Mouse (Mus musculus) liver, embryonic 12.5 days (tissue): ENCODE results near the gene Cul7. TPM values are rescaled to one million over a fixed set of nuclear protein-coding genes. Genes with fewer than 3 reads are reported as not detected.

ENCODE experiments used
- ATAC-seq: fragments of 200-750 bp; cut with Nextera tagmentation; 2 replicates; pipeline ENCODE4 v1.8.0; 2017; ENCODE audit warnings: moderate number of reproducible peaks, mild to moderate bottlenecking, moderate library complexity
- H3K27ac ChIP-seq: fragments of 300-500 bp; sonication (generic); 2 replicates; pipeline ENCODE4 v1.5.1; 2016; ENCODE audit warnings: mild to moderate bottlenecking
- H3K27me3 ChIP-seq: fragments of 300-500 bp; sonication (generic); replicated peaks from 2 replicates; pipeline ENCODE4 v1.6.1; 2016; ENCODE audit warnings: mild to moderate bottlenecking, moderate library complexity
- H3K36me3 ChIP-seq: fragments of 300-500 bp; sonication (generic); 2 replicates; pipeline ENCODE4 v1.6.1; 2016; ENCODE audit warnings: mild to moderate bottlenecking, moderate library complexity
- H3K4me1 ChIP-seq: fragments of 300-500 bp; sonication (generic); 2 replicates; pipeline ENCODE4 v1.6.1; 2016
- H3K4me2 ChIP-seq: fragments of 300-500 bp; sonication (generic); 2 replicates; pipeline ENCODE4 v1.6.1; 2016; ENCODE audit warnings: mild to moderate bottlenecking, moderate library complexity
- H3K4me3 ChIP-seq: fragments of 300-500 bp; sonication (generic); 2 replicates; pipeline ENCODE4 v1.5.1; 2016; ENCODE audit warnings: mild to moderate bottlenecking, moderate library complexity
- H3K9ac ChIP-seq: fragments of 300-500 bp; sonication (generic); 2 replicates; pipeline ENCODE4 v1.6.1; 2016; ENCODE audit warnings: mild to moderate bottlenecking, moderate library complexity
- H3K9me3 ChIP-seq: fragments of 300-500 bp; sonication (generic); replicated peaks from 2 replicates; pipeline ENCODE4 v1.6.1; 2016; ENCODE audit warnings: mild to moderate bottlenecking, moderate library complexity
- whole genome bisulfite sequencing: fragments of 180-500 bp; shearing (Covaris S2); methylation state at CpG from one replicate; pipeline ENCODE4 v1.1.7; 2016; ENCODE audit not compliant: insufficient replicate concordance; 5-methylcytosine and 5-hydroxymethylcytosine counted together
- polyA plus RNA-seq: library from polyadenylated mRNA; unstranded; fragments of >200 nt; fragmentation: Nextera tagmentation; extraction: Ambion mirVana; gene quantifications from 2 replicates; pipeline ENCODE4 v1.2.1, GENCODE M21; 2016

The Cul7 gene
- polyA plus RNA-seq, 1 experiment from 2014 or later = 18.3 TPM

GRCm38 (mm10) chr17:46678911-46679310 is 28.8 kb downstream of the Cul7 start:
- Histone ChIP-seq H3K27ac (peak overlapping the region; percentile 90), H3K4me2 (peak overlapping the region; percentile 85), H3K9ac (peak overlapping the region; percentile 85), H3K36me3 (peaks cover 59% of the 10 kb centered on the region), H3K4me1 (peaks cover 48% of the 10 kb centered on the region), H3K4me3 (peak overlapping the region; percentile 81), H3K27me3 (no peaks in the 10 kb centered on the region), H3K9me3 (no peaks in the 10 kb centered on the region)
- no peak for ATAC-seq
- WGBS = 68% methylated on average over 9 of the region's 9 CpGs

GRCm38 (mm10) chr17:46679843-46680759 is 30.0 kb downstream of the Cul7 start:
- Histone ChIP-seq H3K4me2 (peak overlapping the region; percentile 85), H3K4me1 (peaks cover 39% of the 10 kb centered on the region), H3K9ac (peak overlapping the region; percentile 85), H3K27me3 (no peaks in the 10 kb centered on the region), H3K9me3 (no peaks in the 10 kb centered on the region), H3K27ac (peak overlapping the region; percentile 90), H3K36me3 (peaks cover 64% of the 10 kb centered on the region), H3K4me3 (peak overlapping the region; percentile 81)
- WGBS = under 1% methylated on average over 34 of the region's 34 CpGs
- ATAC-seq = peak; percentile 1; the same call in 1 of the 2 replicates

GRCm38 (mm10) chr17:46680760-46681373 is 30.7 kb downstream of the Cul7 start, which contains the start of gene Klhdc3:
Gene Klhdc3 (minus strand): TSS chr17:46680914.
- peak; percentile 97 for ATAC-seq
- Histone ChIP-seq H3K9ac (peak within 1 kb of the TSS; percentile 85), H3K9me3 (no peaks in the 10 kb centered on the region), H3K4me1 (peaks cover 36% of the 10 kb centered on the region), H3K27me3 (no peaks in the 10 kb centered on the region), H3K27ac (peak within 1 kb of the TSS; percentile 90), H3K4me2 (peak within 1 kb of the TSS; percentile 85), H3K4me3 (peak within 1 kb of the TSS; percentile 81), H3K36me3 (peaks cover 64% of the 10 kb centered on the region)
- under 1% methylated on average over 49 of the region's 49 CpGs for WGBS

GRCm38 (mm10) chr17:46681466-46682118 is 31.5 kb downstream of the Cul7 start:
- Histone ChIP-seq H3K4me1 (peaks cover 36% of the 10 kb centered on the region), H3K4me2 (peak overlapping the region; percentile 85), H3K27me3 (no peaks in the 10 kb centered on the region), H3K36me3 (peaks cover 64% of the 10 kb centered on the region), H3K9me3 (no peaks in the 10 kb centered on the region), H3K4me3 (peak overlapping the region; percentile 81), H3K27ac (peak overlapping the region; percentile 63), H3K9ac (peak overlapping the region; percentile 73)
- WGBS = 25% methylated on average over 12 of the region's 12 CpGs
- no peak for ATAC-seq

DNA sequence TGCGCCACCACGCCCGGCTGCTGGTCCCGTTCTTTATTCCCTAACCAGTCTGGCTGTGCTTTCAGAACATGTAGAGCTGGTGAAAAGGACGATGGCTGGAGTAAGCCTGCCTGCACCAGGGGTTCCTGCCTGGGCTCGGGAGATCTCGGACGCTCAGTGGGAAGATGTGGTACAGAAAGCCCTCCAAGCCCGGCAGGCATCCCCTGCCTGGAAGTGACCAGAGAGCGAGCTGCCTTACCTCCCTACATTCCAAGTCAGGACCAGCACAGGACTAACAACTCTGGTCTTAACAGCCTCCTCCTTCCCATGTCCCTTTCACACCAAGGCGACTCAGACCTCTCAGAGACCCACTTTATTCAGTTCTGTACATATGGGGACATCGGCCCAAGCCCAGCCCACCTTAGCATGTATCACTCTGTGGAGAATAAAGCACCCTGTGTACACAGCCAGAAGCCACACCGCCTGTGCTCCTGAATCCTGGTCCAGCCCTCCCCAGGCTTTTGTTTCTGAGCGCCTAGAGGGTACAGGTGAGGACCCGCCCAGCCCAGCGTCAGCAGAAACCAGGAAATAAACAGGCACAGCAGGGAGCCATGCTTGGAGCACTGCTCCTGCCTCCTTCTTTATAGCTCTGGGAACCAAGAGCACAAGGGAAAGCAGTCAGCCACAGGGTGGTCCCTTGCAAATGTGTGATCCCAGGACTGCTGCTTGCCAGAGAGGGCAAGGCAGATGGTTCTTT is 32.7 kb downstream of the Cul7 start:
- no peak overlapping the region for H3K4me2 ChIP-seq
- H3K27me3 ChIP-seq = no peaks in the 10 kb centered on the region
- H3K36me3 ChIP-seq = peaks cover 64% of the 10 kb centered on the region
- H3K9me3 ChIP-seq = no peaks in the 10 kb centered on the region
- H3K9ac ChIP-seq = no peak overlapping the region
- no peak for ATAC-seq
- 87% methylated on average over 16 of the region's 16 CpGs for WGBS
- H3K4me3 ChIP-seq = no peak overlapping the region
- peaks cover 36% of the 10 kb centered on the region for H3K4me1 ChIP-seq
- H3K27ac ChIP-seq = no peak overlapping the region

DNA sequence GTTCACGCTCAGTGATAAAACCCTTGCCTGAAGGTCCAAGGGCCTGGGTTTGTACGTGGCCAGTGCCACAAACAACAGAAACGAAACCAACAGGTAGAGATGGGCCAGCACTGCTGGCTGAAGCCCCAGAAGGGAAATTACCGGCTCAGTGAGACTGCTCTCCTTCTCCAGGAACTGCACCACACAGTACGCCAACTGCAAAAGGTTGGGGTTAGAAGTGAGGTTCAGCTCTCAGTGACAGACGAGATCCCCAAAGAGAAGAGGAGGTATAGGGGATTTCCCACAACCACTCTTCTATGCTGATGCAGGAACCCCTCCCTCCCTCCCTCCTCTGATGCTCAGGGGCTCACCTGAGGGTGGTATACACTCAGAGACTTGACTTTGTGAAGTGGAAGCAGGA is 35.8 kb downstream of the Cul7 start:
- 79% methylated on average over 6 of the region's 6 CpGs for WGBS
- H3K27ac ChIP-seq = no peak overlapping the region
- H3K4me3 ChIP-seq = no peak overlapping the region
- peaks cover 69% of the 10 kb centered on the region for H3K36me3 ChIP-seq
- H3K4me2 ChIP-seq = no peak overlapping the region
- H3K27me3 ChIP-seq = no peaks in the 10 kb centered on the region
- ATAC-seq = no peak
- H3K9ac ChIP-seq = no peak overlapping the region
- H3K4me1 ChIP-seq = peaks cover 17% of the 10 kb centered on the region
- H3K9me3 ChIP-seq = no peaks in the 10 kb centered on the region

GRCm38 (mm10) chr17:46690665-46691064 is 40.5 kb downstream of the Cul7 start:
- Histone ChIP-seq H3K9ac (no peak overlapping the region), H3K4me1 (peaks cover 12% of the 10 kb centered on the region), H3K9me3 (no peaks in the 10 kb centered on the region), H3K27ac (peak overlapping the region; percentile 39; the same call in 1 of the 2 replicates), H3K4me2 (peak overlapping the region; percentile 39), H3K4me3 (no peak overlapping the region), H3K27me3 (no peaks in the 10 kb centered on the region), H3K36me3 (peaks cover 49% of the 10 kb centered on the region)
- ATAC-seq = peak; percentile 83
- 34% methylated on average over 12 of the region's 12 CpGs for WGBS

- no peak overlapping the region for H3K9ac ChIP-seq
- H3K4me1 ChIP-seq = peaks cover 12% of the 10 kb centered on the region
- 76% methylated on average over 2 of the region's 2 CpGs for WGBS
- peak overlapping the region; percentile 39; the same call in 1 of the 2 replicates for H3K4me2 ChIP-seq
- peaks cover 42% of the 10 kb centered on the region for H3K36me3 ChIP-seq
- H3K27me3 ChIP-seq = no peaks in the 10 kb centered on the region
- ATAC-seq = no peak
- peak overlapping the region; percentile 39; the same call in 1 of the 2 replicates for H3K27ac ChIP-seq
- no peaks in the 10 kb centered on the region for H3K9me3 ChIP-seq
- H3K4me3 ChIP-seq = no peak overlapping the region
These were observed 41.3 kb downstream of the Cul7 start for GRCm38 (mm10) chr17:46691390-46691789.

- Histone ChIP-seq H3K27me3 (no peaks in the 10 kb centered on the region), H3K9ac (no peak overlapping the region), H3K4me3 (no peak overlapping the region), H3K27ac (no peak overlapping the region), H3K9me3 (no peaks in the 10 kb centered on the region), H3K4me1 (peaks cover 19% of the 10 kb centered on the region), H3K36me3 (peaks cover 34% of the 10 kb centered on the region), H3K4me2 (no peak overlapping the region)
- WGBS = 85% methylated on average over 1 of the region's 1 CpGs
- ATAC-seq = no peak
These were observed 44.5 kb downstream of the Cul7 start for GRCm38 (mm10) chr17:46694517-46695063.

DNA sequence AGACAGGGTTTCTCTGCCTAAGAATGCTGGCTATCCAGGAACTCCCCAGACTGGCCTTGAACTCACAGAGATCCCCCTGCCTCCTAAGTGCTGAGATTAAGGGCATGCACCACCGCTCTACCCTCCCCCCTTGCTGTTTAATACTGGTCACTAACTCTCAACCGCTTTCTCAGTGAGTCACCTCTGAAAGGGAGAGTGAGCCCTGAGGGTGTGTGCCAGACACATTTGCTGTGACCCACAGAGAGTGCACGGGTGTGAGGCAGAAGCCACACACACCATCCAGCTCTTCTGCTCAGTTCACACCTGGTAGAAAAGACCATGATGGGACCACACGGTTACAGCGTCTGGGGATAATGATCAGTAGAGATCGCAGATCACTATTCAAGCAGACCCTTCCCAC is 48.4 kb downstream of the Cul7 start:
- WGBS = 85% methylated on average over 6 of the region's 6 CpGs
- ATAC-seq = no peak
- Histone ChIP-seq H3K27me3 (no peaks in the 10 kb centered on the region), H3K9me3 (no peaks in the 10 kb centered on the region), H3K27ac (no peak overlapping the region), H3K4me3 (no peak overlapping the region), H3K36me3 (peaks cover 34% of the 10 kb centered on the region), H3K9ac (no peak overlapping the region), H3K4me1 (peaks cover 42% of the 10 kb centered on the region), H3K4me2 (no peak overlapping the region)

DNA sequence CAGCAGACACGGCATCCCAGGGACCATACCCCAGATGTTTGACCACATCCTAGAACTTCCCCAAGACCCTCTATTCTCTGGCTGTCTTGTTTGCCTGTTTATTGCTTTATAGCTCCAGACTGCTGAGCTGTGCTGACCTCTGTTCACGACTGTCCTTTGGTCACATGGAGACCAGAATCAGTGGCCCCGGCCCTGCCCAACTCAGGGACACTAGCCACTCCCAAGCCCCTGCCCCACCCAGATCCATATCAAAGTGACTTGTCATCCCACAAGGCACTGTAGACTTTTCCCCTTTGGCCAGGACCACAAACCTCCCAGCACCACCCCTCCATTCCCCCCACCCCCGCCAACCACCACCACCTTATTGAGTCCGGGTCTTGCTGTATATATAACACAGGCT is 49.1 kb downstream of the Cul7 start:
- 57% methylated on average over 5 of the region's 5 CpGs for WGBS
- no peak overlapping the region for H3K27ac ChIP-seq
- H3K9ac ChIP-seq = no peak overlapping the region
- no peak overlapping the region for H3K4me3 ChIP-seq
- no peak for ATAC-seq
- no peaks in the 10 kb centered on the region for H3K27me3 ChIP-seq
- no peaks in the 10 kb centered on the region for H3K9me3 ChIP-seq
- peaks cover 33% of the 10 kb centered on the region for H3K36me3 ChIP-seq
- H3K4me2 ChIP-seq = no peak overlapping the region
- peaks cover 49% of the 10 kb centered on the region for H3K4me1 ChIP-seq
